Mouse (Mus musculus) midbrain, embryonic 14.5 days (tissue): ENCODE results near the gene Bhmt2. TPM values are rescaled to one million over a fixed set of nuclear protein-coding genes. Genes with fewer than 3 reads are reported as not detected.

Experiments used
- ATAC-seq: fragments of 200-750 bp; cut with Nextera tagmentation; 2 replicates; pipeline ENCODE4 v1.8.0; 2017; ENCODE audit warnings: moderate number of reproducible peaks, moderate library complexity; ENCODE audit not compliant: low FRiP score, low TSS enrichment
- DNase-seq: peaks from one replicate; pipeline ENCODE4 v3.0.0-alpha.2; 2015
- H3K27ac ChIP-seq: fragments of 300-500 bp; sonication (generic); replicated peaks from 2 replicates; pipeline ENCODE4 v1.5.1; 2014; ENCODE audit warnings: mild to moderate bottlenecking, low read depth, low read length, moderate library complexity
- H3K27me3 ChIP-seq: fragments of 300-500 bp; sonication (generic); 2 replicates; pipeline ENCODE4 v1.6.1; 2014; ENCODE audit warnings: low read length, control low read depth, mixed read lengths; ENCODE audit not compliant: control insufficient read depth, insufficient read depth
- H3K36me3 ChIP-seq: fragments of 300-500 bp; sonication (generic); 2 replicates; pipeline ENCODE4 v1.6.1; 2014; ENCODE audit warnings: low read length, control low read depth; ENCODE audit not compliant: control insufficient read depth, insufficient read depth
- H3K4me1 ChIP-seq: fragments of 300-500 bp; sonication (generic); 2 replicates; pipeline ENCODE4 v1.6.1; 2014; ENCODE audit warnings: mild to moderate bottlenecking, antibody characterized with exemption, low read length, control low read depth; ENCODE audit not compliant: control insufficient read depth, insufficient read depth
- H3K4me2 ChIP-seq: fragments of 300-500 bp; sonication (generic); 2 replicates; pipeline ENCODE4 v1.6.1; 2014; ENCODE audit warnings: mild to moderate bottlenecking, low read length, moderate library complexity
- H3K4me3 ChIP-seq: fragments of 300-500 bp; sonication (generic); replicated peaks from 2 replicates; pipeline ENCODE4 v1.5.1; 2014; ENCODE audit warnings: low read depth, low read length
- H3K9ac ChIP-seq: fragments of 300-500 bp; sonication (generic); replicated peaks from 2 replicates; pipeline ENCODE4 v1.6.1; 2014; ENCODE audit warnings: mild to moderate bottlenecking, low read length, moderate library complexity
- H3K9me3 ChIP-seq: fragments of 300-500 bp; sonication (generic); 2 replicates; pipeline ENCODE4 v1.6.1; 2016; ENCODE audit warnings: low read length, control low read depth, mixed read lengths; ENCODE audit not compliant: control insufficient read depth
- WGBS: fragments of 180-500 bp; shearing (Covaris S2); extraction: QIAGEN DNeasy Blood & Tissue Kit; methylation state at CpG from one replicate; pipeline ENCODE4 v1.1.7; 2014; 5-methylcytosine and 5-hydroxymethylcytosine counted together
- polyA plus RNA-seq: library from polyadenylated mRNA; unstranded; fragments of >200 nt; fragmentation: Nextera tagmentation; extraction: Ambion mirVana; gene quantifications from 2 replicates; pipeline ENCODE4 v1.2.1, GENCODE M21; 2014

Bhmt2 gene
- polyA plus RNA-seq, 1 experiment from 2014 or later, result not detected

DNA sequence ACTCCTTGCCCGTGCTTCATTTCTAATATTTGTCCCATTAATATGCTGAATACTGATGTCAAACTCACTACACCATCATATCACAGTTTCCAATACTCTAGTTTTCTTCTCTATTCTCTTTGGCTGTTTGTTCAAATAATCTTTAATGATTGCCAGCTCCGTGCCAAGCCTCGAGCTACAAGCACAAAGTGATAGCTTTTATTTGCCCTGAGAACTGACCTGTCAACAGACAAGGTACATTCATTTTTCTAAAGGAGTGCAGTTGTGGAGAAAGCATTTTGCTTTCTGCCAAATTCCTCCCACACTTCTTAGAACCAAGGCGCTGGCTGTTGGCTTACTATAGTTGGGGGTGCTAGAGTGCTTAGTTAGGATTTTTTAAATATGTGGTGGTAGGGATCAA is 33.2 kb upstream of the Bhmt2 start:
- Histone ChIP-seq H3K27ac (no peak overlapping the region), H3K9me3 (no peaks in the 10 kb centered on the region), H3K36me3 (no peaks in the 10 kb centered on the region), H3K4me3 (no peak overlapping the region), H3K9ac (no peak overlapping the region), H3K4me2 (no peak overlapping the region), H3K27me3 (no peaks in the 10 kb centered on the region), H3K4me1 (no peaks in the 10 kb centered on the region)
- ATAC-seq (no peak), DNase-seq (no peak)
- WGBS, result 78% methylated on average over 4 of the region's 4 CpGs

DNA sequence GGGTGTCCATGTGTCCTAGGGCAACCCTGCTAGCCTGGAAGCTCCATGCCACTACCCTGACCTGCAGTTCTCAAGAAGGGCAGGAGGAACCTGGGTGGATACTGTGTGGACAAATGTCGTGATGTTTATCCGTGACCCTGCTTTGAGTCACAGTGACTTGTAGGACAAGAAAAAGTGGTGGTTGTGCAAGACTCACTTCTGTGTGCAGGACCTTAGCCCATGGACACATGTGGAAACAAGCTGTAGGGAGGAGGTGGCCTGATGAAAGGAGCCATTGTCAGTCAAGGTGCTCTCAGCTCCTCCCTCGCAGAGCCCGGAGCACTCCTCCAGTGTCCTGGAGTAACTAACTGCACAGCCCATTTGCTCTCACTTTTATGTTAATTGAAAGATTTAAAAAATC is 31.6 kb upstream of the Bhmt2 start:
- Histone ChIP-seq H3K9ac (no peak overlapping the region), H3K4me3 (no peak overlapping the region), H3K4me1 (no peaks in the 10 kb centered on the region), H3K27me3 (no peaks in the 10 kb centered on the region), H3K4me2 (no peak overlapping the region), H3K27ac (no peak overlapping the region), H3K36me3 (no peaks in the 10 kb centered on the region), H3K9me3 (no peaks in the 10 kb centered on the region)
- DNase-seq, result no peak
- WGBS, result 84% methylated on average over 4 of the region's 4 CpGs
- ATAC-seq, result no peak

DNA sequence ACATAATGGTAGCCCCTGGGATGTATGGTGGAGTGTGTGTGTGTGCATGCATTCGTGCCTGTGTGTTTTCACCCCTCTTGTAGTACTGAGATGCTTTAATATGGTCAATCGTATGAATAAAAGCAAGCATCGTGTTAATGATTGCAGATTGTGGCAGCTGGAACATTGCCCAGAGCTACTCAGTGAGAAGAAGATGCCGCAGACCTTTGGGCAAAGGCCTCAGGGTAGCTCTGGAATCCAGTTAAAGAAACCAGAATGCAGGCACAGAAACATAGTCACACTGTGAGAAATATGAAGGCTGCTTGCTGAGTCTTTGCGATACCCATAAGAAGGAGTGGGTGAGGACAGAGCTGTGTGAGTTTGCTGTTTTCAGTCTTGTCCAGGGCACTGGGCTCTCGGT is 24.8 kb upstream of the Bhmt2 start:
- no peak for DNase-seq

DNA sequence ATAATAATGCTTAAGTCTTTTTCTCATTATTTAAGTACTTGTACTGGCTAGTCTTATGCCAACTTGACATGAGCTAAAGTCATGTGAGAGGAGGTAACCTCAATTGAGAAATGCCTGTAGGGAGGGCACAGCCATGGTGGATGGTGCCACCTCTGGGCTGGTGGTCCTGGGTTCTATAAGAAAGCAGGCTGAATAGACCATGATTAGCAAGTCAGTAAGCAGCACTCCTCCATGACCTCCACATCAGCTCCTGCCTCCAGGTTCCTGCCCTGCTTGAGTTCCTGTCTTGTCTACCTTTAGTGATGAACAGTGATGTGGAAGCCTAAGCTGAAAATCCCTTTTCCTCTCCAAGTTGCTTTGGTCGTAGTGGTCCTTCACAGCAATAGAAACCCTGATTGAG is 16.7 kb upstream of the Bhmt2 start:
- DNase-seq, result no peak
- Histone ChIP-seq H3K4me3 (no peak overlapping the region), H3K4me2 (no peak overlapping the region), H3K4me1 (no peaks in the 10 kb centered on the region), H3K36me3 (no peaks in the 10 kb centered on the region), H3K9ac (no peak overlapping the region), H3K27ac (no peak overlapping the region), H3K27me3 (no peaks in the 10 kb centered on the region), H3K9me3 (no peaks in the 10 kb centered on the region)
- no peak for ATAC-seq
- 68% methylated on average over 1 of the region's 1 CpGs for WGBS

More for the DNA sequence above, 24.8 kb upstream of the Bhmt2 start:
- H3K4me2 ChIP-seq, result no peak overlapping the region
- no peak overlapping the region for H3K27ac ChIP-seq
- WGBS, result 78% methylated on average over 6 of the region's 6 CpGs
- no peaks in the 10 kb centered on the region for H3K36me3 ChIP-seq
- no peak overlapping the region for H3K4me3 ChIP-seq
- H3K9me3 ChIP-seq, result no peaks in the 10 kb centered on the region
- H3K27me3 ChIP-seq, result no peaks in the 10 kb centered on the region
- no peaks in the 10 kb centered on the region for H3K4me1 ChIP-seq
- no peak for ATAC-seq
- H3K9ac ChIP-seq, result no peak overlapping the region

DNA sequence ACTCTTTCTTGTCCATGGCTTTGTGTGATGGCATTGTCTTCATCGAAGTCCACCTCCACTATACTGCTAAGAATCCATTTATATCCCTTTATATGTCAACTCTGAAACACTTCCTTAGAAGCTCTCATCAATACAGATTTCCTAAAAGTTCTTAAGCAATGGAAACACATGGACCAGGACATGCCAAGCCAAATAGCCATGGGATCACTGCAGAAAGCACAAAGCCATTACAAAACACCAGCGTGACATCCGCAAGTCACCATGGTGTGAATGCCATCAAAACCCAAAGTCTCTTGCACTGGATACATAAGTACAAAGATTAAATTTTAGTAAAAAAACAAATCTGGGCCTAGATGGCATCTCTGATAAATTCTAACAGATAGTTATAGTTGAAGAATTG is 15.5 kb upstream of the Bhmt2 start:
- WGBS, result 93% methylated on average over 3 of the region's 3 CpGs
- no peaks in the 10 kb centered on the region for H3K9me3 ChIP-seq
- no peak overlapping the region for H3K4me2 ChIP-seq
- H3K4me3 ChIP-seq, result no peak overlapping the region
- no peaks in the 10 kb centered on the region for H3K4me1 ChIP-seq
- no peak overlapping the region for H3K27ac ChIP-seq
- no peaks in the 10 kb centered on the region for H3K36me3 ChIP-seq
- ATAC-seq, result no peak
- no peak for DNase-seq
- no peaks in the 10 kb centered on the region for H3K27me3 ChIP-seq
- no peak overlapping the region for H3K9ac ChIP-seq

DNA sequence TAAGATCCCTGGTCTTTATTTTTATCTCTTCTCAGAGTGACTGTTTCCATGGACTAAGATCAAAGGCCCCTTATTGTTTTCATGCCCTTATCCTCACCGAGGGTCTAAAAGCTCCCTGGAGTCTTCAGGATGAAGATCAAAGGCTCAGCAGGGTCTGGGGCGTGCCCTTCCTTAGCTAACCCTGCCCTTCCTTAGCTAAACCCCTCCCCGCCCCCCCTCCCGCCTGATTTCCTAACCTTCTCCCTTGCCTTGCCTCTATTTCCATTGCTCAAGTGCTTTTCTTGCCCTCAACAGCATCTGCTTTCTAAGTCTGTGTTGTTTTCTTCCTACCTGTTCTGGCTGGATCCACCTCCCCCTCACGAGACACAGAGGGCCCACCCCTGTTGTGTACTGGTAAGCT is 13.2 kb upstream of the Bhmt2 start:
- H3K4me1 ChIP-seq, result no peaks in the 10 kb centered on the region
- H3K9me3 ChIP-seq, result no peaks in the 10 kb centered on the region
- no peaks in the 10 kb centered on the region for H3K36me3 ChIP-seq
- 0 out of 2 replicates have a peak, but pooled peaks have one; percentile 31 for ATAC-seq
- DNase-seq, result peak; percentile 20
- 9% methylated on average over 5 of the region's 5 CpGs for WGBS
- H3K27ac ChIP-seq, result no peak overlapping the region
- no peak overlapping the region for H3K9ac ChIP-seq
- H3K27me3 ChIP-seq, result no peaks in the 10 kb centered on the region
- H3K4me3 ChIP-seq, result no peak overlapping the region
- H3K4me2 ChIP-seq, result no peak overlapping the region

DNA sequence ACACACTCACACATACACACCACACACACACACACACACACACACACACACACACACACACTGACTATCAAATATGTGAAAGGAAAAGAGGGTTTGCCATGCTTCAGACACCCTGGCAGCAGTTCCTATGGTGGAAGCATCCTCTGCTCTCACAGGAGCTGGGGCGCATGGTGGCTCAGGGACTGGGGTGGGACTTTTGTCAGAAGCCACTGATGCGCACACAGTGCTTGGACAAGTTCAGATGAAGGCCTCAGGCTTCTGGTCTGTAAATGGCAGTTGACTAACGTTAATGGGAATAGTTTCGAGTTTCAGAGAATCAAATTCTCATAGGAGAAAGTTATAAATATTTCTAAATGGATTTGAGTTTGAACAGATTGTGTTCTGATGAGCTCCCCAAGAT is 11.1 kb upstream of the Bhmt2 start:
- DNase-seq, result no peak
- WGBS, result 71% methylated on average over 4 of the region's 4 CpGs
- H3K9ac ChIP-seq, result no peak overlapping the region

DNA sequence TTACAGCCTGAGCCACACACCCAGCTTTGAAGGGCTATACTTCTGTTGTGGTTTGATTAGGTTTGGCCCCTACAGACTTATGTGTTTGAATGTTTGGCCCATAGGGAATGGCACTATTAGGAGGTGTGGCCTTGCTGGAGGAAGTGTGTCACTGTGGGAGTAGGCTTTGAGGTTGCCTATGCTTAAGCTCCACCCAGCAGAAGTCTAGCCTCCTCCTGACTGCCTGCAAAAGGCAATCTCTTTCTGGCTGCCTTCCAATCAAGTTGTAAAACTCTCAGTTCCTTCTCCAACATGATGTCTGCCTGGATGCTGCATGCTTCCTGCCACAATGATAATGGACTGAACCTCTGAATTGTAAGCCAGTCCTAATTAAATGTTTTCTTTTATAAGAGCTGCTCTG is 9.2 kb upstream of the Bhmt2 start:
- DNase-seq (no peak), ATAC-seq (no peak)
- H3K9ac ChIP-seq, result no peak overlapping the region

More for the DNA sequence above, 11.1 kb upstream of the Bhmt2 start:
- H3K4me3 ChIP-seq, result no peak overlapping the region
- no peak overlapping the region for H3K27ac ChIP-seq
- H3K4me1 ChIP-seq, result no peaks in the 10 kb centered on the region
- H3K27me3 ChIP-seq, result no peaks in the 10 kb centered on the region
- no peaks in the 10 kb centered on the region for H3K9me3 ChIP-seq
- no peak for ATAC-seq
- no peak overlapping the region for H3K4me2 ChIP-seq
- H3K36me3 ChIP-seq, result no peaks in the 10 kb centered on the region

DNA sequence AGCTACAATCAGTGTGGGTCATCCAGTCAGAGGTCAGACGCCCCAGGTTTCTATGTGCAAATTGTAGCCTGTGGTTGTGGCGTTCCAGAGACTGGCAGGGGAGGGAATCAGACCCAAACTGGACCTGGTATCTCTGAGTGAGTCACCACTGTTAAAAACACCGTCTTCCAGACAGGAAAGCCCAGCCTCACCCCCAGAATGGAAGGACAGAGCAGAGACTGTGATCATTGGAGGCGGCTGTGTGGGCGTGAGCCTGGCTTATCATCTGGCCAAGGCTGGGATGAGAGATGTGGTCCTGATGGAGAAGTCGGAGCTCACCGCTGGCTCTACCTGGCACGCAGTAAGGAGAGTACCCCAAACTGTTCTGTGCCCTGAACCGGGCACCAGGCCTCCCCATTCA is 2.8 kb upstream of the Bhmt2 start:
- 85% methylated on average over 9 of the region's 9 CpGs for WGBS
- H3K4me1 ChIP-seq, result no peaks in the 10 kb centered on the region
- H3K4me2 ChIP-seq, result no peak overlapping the region
- no peaks in the 10 kb centered on the region; the same call in 1 of the 2 replicates for H3K27me3 ChIP-seq
- no peaks in the 10 kb centered on the region for H3K9me3 ChIP-seq
- H3K36me3 ChIP-seq, result no peaks in the 10 kb centered on the region
- H3K9ac ChIP-seq, result no peak overlapping the region
- no peak overlapping the region for H3K27ac ChIP-seq
- DNase-seq (no peak), ATAC-seq (no peak)
- H3K4me3 ChIP-seq, result no peak overlapping the region

More for the DNA sequence above, 9.2 kb upstream of the Bhmt2 start:
- no peaks in the 10 kb centered on the region for H3K27me3 ChIP-seq
- H3K4me3 ChIP-seq, result no peak overlapping the region
- no peak overlapping the region for H3K27ac ChIP-seq
- H3K9me3 ChIP-seq, result no peaks in the 10 kb centered on the region
- no peaks in the 10 kb centered on the region for H3K4me1 ChIP-seq
- no peak overlapping the region for H3K4me2 ChIP-seq
- no peaks in the 10 kb centered on the region for H3K36me3 ChIP-seq
